Mouse (Mus musculus) layer of hippocampus, adult 8-10 months (tissue): Measurements from ENCODE around the gene Hnrnpk. TPM values are rescaled to one million over a fixed set of nuclear protein-coding genes. Genes with fewer than 3 reads are reported as not detected.
"Not testable (repeated sequence)": the region's sequence is repeated elsewhere in the genome, so short reads cannot be mapped to it uniquely, and the experiment has no call there.

Experiments used
- DNase-seq, 2 experiments: peaks; one replicate each; pipeline ENCODE4 v3.0.0; 2022; ENCODE audit warnings: low spot score in 2 of 2
- total RNA-seq, 4 experiments: library from RNA; stranded (reverse); gene quantifications; 2 replicates each; pipeline ENCODE4 v1.2.4; 2022

Gene Hnrnpk
- 100 to 1,000 TPM; 676 to 762 (median 708) TPM for total RNA-seq

DNA sequence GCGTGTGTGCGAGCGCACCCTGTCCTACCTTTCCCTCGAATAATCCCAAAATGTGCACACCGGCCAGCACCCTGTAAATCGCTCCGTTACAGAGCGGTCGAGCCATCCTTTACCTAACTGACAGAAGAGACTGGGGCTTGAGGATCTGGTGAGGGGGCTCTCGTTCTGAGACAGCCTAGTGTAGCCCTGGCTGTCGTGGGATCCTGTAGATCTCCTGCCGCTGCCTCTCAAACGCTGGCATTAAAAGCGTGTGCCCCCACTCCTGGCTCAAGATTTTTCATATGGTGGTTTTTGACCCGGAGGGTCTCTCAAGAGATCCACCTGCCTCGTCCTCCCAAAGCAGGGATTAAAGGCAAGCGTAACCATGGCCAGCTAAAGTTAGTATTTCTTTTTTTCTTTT lies at the start of gene Hnrnpk:
Gene Hnrnpk, minus strand, starts transcription at position 101 of the 400 bp plus-strand sequence.
- not testable (repeated sequence) for DNase-seq

DNA sequence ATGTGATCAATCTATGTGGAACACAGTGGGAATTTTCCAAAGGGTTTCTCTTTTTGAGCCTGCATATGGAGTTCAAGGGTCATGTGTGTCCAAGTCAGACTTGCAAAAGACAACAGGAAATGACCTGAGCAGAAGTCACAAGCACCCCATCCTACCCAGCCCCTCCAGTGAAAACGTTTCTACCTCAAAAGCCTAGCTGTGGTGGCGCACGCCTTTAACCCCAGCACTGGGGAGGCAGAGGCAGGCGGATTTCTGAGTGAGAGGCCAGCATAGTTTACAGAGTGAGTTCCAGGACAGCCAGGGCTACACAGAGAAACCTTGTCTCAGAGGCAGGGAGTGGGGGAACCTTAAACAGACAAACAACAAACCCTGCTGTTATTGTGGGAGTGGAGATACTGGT lies 49.1 kb upstream of the Hnrnpk start:
- DNase-seq, result no peak

DNA sequence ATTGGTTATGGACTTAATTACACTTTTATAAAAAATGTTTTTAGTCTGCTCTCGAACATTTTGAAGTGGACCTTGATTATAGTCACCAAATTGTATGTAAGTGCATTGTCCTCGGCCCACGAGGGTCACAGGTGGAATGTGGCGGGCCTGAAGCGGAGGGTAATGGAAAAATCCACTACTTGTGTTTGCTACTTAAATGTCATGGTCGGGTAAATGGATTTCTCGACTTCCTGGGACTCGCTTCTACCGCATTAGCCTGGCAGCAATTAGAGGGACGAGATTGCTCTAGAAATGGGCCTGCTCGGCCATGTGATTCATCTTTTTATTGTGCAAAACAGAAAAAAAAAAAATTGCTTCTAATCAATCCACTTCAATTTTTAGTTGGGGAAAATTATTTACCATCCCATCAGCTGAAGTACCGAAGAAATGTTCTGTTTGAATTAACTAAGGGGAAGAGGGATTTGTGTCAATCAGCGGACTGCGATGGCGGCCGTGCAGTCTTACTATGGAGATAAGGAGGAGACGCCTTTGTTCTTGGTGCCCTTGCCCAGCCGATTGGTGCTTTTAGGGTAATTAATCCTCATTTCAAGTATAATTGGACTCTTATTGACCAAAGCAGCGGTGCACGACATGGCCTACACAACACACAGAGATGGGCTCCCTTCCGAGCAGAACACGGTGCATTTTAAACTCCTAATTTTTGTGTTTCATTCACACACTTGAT lies 47.5 kb upstream of the Hnrnpk start:
- DNase-seq, result no peak

DNA sequence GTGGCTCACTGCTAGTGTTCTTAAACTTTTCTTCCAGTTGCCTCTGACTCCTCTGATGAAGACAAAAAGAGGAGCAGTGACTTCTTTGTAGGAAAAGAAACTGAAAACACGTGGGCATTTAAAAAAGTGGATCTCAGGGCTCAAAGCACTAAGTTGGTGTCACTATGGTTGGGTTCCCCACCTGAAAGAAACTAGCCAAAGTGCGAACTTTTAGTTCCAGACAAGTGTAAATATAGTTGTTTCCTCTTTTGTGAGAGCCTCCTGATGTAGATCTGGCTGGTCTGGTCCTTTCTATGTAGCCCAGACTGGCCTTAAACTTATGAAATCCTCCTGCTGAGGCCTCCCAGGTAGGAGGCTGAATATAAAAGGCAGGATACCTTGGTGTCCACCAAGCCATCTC lies 43.4 kb upstream of the Hnrnpk start:
- DNase-seq, result no peak

DNA sequence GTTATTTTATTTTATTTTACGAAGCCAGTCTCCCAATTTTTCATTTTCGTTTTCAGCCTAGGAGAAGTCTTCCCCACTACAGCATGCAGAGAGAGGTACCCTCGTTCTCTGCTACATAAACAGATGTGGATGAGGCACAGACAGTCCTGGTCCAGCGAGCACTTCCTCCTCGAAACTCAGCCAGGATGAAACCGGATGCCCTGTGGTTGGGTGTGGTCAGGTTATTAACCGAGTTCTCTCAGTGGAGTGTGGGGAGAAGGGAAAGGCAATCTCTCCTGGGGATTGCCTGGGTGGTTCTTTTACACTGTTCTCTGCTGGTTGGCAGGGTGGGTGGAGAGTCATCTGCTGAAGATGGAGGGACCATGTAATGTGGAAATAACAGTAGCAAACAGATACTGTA lies 40.6 kb upstream of the Hnrnpk start:
- no peak for DNase-seq

DNA sequence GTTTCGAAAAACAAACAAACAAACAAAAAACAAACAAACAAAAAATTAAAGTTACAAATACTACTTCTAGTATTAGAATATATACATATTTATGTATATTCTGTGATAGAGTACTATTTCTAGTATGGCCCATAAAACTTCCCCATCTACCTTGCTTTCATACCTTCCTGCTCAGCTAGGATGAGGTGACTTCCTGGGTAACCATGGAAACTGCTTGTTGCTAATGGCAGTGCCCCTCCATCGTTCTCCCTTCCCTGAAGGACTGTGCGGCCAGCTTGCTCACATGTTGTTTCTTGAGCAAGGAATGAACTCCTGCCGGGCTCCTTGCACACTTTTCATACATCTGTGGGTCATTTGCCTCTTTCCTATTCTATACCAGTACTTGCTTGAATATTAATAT lies 40.2 kb upstream of the Hnrnpk start:
- no peak for DNase-seq

DNA sequence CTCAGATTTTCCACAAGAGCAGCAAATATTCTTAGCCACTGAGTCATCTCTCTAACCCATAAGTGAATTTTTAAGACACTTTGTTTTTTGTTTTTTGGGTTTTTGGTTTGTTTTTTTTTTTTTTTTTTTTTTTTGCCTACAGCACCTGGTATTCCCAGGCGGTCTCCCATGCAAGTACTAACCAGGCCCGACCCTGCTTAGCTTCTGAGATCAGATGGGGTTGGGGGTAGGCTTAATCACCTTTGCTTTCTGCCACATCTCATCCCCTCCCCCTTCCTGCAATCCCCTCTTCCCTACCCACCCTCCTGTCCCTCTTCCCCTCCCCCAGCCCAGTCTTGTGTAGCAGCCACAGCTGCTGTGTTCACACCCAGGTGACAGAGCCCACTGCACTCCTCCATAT lies 36.6 kb upstream of the Hnrnpk start:
- no peak for DNase-seq

DNA sequence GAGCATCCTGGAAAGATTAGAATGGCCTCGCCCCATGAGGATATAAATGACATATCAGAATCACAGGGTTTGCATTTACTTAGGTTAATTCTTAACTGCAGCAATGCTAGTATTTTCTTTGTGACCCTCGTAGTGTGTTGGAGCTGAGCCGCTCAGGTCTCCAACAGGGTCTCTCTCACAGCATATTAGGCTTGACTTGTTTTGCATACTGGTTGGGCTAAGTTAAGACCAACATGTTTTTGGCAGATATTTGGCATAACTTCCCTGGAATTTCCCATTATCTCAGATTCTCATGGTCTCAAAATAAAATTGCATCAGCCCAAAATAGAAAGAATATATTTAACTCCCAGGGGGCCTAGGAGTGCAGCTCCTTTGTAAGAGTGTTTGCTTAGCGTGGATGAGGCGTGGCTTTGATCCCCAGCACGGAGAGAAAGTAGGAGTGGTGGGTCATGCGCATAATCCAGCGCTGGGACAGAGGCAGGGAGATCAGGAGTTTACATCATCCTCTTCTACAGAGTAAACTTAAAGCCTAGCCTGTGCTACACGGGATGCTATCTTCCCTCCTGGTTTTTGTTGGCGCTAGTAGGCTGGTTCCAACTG lies 20.0 kb upstream of the Hnrnpk start:
- DNase-seq, result no peak

DNA sequence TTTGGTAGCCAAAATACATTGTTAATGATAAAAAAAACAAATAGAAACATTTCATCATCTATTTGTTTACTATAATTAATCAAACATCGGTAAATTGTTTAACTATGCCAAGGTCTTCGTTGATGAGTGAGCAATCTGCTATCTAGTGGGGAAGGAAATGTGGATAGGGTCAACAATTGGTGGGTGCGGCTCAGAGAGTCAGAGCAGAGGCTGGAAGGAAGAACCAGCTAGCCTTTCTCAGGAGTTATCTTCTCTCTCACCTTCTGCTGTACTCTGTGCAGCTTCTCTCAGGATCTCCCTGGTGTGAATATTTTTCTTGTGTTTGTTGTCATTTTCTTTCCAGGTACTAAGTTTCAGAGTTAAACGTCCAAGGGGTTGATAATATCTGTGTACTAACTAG lies 19.1 kb upstream of the Hnrnpk start:
- DNase-seq, result no peak

DNA sequence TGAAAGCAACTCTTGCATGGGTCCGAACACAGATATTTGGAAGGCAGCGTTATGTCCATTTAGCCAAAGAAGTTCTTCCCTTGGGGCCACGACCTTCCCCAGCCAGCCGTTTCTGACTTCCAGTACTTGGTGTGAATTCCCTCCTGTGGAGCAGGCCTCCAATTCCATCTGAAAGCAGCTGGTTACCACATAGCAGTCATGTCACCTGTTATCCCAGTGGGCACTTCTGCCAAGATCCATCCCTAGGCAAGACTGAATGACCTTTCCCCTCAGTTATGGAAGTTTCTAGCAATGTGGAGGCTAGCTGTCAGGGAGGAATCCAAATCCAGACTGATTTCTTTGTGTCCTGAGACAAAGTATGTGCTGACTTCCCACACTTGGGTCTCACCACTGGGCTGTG lies 17.9 kb upstream of the Hnrnpk start:
- DNase-seq, result no peak

DNA sequence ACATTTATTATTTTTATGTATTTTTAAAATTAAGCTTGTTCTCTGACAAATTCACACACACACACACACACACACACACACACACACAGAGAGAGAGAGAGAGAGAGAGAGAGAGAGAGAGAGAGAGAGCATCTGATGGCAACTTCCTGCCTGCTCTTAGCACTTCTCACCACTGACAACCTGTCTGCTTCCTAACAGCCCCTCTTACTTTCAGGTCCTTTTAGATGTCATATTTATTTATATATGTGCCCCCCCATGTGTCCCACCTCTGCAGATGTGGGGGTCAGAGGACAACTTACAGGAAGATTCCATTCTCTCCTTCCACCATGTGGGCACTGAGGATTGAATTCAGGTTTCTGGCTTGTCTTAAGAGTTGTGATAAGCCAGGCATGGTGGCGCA lies 16.1 kb upstream of the Hnrnpk start:
- DNase-seq, result no peak

DNA sequence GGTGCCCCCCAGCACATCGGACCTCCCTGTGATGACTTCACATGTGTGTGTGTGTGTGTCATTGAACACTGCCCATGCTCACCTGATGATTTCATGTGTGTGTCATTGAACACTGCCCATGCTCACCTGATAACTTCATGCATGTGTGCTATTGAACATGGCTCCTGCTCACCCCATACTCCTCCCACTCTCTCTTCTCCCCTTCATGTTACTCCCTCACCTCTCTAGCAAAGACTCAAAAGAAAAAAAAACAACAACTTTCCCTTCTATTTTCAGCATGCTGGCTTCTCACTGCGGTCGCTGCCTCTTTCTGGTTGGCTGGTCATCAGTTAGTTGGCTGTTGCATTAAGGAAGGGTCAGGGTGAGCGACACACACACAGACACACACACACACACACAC lies 15.5 kb upstream of the Hnrnpk start:
- no peak for DNase-seq

DNA sequence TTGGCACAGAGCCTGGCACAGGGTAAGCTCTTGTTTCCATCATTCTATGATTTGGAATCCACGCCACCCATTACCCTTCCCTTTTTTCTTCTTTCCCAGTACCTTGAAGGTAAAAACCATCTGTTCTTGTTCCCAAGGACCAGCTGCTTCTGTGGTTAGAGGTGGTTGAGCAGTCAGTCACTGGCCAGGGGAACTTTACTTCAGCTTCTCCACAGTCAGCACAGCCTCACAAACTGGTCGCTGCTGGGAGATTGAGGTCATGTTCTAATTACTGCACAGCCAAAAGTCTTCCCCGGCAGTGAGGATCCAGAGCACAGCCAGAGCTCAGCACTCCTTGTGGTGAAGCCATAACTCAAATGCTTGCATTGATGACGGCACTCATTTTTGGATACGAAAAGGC lies 12.7 kb upstream of the Hnrnpk start:
- DNase-seq, result no peak

DNA sequence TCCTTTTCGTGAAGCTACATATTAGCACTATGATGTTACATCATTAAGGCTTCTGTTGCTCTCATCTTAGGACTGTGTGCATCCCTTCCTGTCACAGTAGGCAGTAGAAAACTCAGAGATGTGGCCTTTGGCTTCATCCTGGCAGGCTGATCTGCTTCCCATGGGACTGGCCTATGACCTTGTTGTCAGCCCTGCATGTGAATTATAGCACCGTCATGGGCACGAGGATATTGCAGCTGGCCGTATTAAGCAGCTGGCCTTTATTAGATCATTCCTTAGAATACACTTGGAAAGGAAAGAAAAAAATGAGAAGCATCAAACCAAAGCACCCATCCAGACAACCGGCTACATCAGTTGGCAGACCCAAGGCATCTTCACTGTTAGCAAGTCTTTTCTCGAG lies 12.2 kb upstream of the Hnrnpk start:
- DNase-seq, result no peak

DNA sequence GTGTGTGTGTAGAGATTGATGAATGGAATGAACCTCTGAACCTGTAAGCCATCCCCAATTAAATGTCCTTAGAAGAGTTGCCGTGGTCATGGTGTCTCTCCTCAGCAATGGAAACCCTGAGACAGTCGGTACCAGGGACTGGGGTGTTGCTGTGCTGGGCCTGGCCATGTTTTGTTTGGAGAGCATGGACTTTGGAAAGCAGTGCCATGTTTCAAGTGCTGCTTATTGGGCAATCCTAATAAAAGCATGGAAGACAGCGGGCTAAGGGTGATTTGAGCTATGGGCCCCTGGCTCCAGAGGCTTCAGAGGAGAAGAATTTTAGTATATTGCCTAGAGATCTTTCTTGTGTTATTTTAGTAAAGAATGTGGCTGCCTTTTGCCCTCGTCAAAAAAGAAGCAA lies 7.9 kb upstream of the Hnrnpk start:
- no peak for DNase-seq

DNA sequence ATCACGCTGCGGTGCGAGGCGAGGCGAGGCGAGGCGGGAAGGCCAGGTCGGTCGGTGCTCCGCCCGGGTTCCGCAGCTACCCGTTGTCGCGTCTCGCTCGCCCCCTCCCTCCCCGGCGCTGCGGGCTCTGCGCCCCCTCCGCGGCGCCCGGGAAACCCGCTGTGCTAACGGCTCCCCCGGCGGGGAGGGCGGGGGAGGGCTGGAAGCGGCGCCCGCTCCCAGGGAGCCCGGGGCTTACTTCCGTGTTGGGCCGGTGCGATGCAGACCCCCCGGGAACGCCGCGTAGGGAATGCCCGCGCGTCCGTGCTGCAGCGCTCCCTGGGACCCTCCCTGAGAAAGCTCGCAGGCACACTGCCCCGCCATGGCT lies 416 bp downstream of the Hnrnpk start:
- DNase-seq, result no peak

DNA sequence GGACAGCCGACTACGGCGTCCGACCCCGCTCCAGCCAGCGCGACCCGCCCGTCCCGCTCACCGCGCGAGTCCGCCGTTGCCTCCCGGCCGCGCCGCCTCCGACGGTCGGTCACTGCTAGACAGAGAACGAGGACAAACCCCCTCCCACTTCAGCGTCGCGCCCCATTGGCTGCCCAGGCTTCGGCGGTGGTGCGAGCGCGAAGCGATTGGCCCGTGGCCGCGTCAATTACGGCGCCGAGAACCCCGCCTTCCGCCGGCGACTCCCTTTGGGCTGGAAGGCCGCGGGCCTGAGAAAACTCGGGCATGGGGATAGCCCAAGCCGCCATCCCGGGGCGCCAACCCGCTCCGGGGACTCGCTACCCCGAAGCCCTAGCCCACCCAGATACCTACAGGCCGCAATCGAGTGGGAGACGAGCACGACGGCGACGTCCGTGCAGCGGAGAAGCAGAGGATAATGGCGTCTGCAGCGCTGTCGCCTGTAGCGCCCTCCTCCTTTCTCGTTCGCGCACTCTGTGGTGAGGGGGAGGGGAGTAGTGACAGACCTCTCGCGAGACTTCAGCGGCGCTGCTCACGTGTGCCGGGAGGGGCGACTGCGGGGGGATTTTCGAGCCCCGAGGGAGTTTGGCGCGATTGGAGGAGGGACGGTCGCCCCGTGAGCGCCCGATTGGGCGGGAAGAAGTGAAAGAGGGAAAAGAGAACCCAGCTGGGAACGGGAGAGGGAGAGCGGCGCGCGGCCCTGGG lies 970 bp downstream of the Hnrnpk start, which contains the start of gene Rmi1:
Gene Rmi1, plus strand, starts transcription at position 246 of the 741 bp plus-strand sequence.
- peak; percentile 96 to 98 for DNase-seq

DNA sequence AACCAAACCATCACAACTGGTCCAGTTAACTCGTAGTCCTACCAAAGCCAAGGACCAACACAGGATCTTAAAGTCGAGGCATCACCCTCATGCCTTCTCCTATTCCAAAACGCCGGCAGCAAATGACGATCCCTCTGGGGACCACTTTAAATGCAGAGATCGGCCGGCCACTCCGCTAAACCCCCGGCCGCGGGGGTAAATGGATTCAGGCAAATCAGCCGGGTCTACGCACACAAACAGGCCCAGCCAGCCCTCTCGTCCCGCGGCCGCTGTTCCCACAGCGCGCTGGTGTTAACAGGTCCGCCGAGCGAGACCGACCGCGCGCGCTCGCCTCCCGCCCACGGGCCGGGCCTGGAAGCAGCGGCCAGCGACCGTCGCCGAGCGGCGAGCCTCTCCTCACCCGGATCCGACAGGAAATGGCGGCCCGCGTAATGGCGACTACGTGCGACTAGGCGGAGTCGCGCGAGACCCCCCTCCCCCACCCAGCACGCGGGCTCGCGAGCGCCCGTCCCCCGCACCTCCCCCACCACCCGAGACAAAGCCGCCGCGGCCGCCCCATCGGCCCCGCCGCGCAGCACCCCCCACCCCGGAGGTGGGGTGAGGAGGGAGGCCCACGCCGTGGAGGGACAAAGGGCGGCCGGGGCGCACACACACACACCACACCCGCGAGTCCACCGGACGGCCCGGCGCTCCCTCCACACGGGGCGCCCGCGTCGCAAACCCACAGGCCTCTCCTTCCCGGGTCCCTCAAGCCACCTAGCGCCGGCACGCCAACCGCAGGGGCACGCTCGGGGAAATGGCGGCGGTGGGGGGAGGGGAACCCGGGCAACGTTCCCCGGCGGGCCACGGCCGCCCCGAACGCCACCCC lies 1.8 kb downstream of the Hnrnpk start:
- peak; percentile 50 to 59 for DNase-seq

DNA sequence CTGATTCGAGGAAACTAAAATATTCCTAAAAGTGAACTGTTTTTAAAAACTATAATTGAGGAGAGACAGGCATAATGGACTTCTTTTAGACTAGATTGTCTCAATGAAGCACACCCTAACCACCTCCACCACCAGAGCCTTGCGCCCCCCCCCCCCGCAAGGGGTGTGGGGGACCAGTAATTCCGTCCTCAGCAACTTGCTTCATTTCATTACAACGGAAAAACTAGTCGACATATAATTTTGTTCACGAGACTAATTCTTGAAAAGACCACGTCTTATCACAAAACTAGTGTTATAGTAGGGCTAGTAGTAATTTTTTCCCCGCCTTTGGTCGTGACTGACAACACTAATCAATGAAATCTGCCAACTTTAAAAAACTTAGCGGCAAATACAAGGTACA lies 2.6 kb downstream of the Hnrnpk start:
- DNase-seq, result no peak

DNA sequence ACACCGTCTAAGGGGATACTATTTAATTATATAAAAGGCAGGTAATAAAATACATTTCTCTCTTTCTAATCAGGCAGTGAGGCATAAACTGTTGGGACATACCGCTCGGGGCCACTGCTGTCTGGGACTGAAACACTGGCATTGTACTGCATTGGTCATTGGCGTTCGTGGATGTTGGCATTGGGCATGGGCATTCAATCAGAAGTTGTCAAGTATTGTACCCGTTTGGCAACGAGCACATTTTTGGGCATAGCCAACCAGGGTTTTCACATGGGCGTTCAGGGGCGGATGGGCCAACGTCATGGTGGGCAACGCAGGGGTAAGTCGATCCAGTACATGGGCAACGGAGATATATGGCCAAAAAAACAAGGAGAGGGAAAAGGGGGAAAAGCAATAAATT lies 5.5 kb downstream of the Hnrnpk start:
- DNase-seq, result no peak

DNA sequence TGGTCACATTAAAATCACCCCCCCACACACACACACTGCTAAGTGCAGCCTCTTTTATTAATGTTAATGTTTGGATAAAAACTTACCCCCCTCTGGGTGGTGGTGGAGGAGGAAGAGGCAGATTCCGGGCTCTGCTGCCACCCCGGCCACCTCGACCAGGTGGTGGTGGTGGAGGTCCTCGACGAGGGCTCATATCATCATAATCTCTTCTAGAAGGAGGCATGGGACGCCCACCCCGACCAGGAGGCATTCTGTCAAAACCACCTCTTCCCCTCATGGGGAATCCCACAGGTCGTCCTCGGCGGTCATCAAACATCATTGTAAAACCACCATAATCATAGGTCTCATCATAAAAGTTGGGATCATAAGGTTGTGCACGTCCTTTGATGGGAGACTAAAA lies 8.8 kb downstream of the Hnrnpk start:
- DNase-seq, result not testable (repeated sequence)
